Mouse (Mus musculus): ENCODE results near the gene Idh2.

Idh2 gene

DNA sequence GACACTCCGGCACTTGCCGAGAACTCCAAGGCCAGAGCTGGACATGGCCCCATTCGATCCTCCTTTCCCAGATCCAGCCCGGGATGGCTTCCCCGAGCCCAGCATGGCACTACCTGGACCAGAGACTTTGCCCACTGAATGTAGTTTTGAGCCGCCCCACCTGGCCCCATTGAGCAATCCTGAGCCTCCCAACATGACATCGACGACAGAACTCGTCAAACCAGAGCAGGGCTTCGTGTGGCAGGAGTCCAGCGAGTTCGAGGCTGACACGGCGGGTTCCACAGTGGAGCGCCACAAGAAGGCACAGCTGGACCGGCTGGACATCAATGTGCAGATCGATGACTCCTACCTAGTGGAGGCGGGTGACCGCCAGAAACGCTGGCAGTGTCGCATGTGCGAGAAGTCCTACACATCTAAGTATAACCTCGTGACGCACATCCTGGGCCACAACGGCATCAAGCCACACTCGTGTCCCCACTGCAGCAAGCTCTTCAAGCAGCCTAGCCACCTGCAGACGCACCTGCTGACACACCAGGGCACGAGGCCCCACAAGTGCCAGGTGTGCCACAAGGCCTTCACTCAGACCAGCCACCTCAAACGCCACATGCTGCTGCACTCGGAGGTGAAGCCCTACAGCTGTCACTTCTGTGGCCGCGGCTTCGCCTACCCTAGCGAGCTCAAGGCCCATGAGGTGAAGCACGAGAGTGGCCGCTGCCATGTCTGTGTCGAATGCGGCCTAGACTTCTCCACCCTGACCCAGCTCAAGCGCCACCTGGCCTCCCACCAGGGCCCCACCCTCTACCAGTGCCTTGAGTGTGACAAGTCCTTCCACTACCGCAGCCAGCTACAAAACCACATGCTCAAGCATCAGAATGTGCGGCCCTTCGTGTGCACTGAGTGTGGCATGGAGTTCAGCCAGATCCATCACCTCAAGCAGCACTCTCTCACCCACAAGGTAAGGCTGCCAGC, 33.3 kb downstream of the Idh2 start:
- DNase-seq = peak in 1 of 2 experiments; percentile 51

DNA sequence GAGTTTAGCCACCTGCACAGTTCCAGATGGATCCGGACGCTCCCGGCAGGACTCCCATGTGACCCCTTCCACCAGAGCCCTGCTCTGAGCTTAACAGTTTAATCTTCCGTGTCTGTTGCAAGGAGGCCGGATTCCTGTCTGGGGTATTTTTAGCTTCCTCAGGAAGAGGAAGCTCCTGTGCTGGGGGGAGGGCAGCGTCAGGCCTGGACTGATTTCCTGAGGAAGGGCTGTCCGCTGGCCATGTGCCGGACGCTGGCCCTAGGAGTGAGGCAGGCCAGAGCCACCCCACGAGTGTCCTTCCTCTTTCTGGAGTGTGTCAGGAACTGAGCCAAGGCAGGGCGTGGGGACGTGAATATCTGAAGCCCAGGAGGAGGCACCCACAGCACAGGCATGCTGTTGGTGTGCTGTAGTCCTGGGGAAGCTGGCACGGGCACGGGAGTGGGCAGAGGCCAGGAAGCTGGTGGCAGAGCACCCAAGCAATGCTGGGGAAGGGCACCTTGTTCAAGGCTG, 36.3 kb downstream of the Idh2 start:
- peak; percentile 93 to 97 for DNase-seq

DNA sequence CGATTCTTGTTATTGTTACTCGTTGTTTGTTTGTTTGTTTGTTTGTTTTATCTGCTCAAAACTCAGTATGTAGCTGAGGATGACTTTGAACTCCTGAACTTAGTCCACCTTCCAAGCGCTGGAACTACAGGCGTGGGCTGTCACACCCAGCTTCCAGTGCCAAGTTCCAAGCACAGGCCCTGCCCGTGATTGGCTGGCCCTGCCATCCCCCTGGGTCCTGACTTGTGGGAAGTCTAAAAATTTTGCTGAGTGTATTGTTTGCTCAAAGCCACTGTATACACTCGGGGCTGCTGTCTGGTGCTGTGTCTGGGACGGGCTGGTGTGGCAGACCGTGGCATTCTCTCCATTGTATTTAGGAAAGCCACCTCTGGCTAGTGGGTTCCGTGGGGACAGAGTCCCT, 37.4 kb downstream of the Idh2 start:
- DNase-seq = peak; percentile 61 to 81

DNA sequence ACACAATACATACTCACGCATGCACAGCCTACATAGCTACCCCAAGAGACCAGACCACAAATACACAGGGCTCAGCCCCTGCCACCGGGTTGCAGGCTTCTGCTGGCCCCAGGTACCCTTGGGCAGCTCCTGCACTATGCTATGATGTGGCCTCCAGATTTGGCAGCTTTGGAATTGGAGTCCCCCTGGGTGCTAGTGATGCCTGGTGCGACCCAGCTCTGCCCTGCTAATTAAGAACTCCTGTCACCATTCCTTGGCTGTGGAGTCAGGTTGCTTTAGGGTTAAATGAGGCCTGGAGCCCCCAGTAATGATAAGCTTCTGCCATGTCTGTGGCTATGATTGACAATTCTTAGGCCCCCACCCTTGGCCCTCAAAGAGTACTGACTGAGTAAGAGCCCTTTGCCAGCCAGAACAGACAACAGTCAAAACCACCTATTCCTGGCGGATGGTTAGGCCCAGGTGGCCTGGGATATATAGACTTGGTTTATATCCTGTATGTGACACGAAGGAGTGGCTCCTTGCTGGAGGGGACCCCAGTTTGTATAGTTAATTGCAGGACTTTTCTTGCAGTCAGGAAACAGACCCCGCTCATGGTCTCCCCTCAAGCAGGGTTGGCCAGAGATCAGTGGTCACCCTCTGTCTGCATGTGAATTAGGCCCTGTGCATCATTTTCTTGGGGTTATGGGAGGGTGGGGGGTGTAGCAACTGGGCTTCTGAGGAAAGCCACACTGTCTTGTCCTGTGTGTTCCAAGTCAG, 38.1 kb downstream of the Idh2 start:
- DNase-seq = no peak

DNA sequence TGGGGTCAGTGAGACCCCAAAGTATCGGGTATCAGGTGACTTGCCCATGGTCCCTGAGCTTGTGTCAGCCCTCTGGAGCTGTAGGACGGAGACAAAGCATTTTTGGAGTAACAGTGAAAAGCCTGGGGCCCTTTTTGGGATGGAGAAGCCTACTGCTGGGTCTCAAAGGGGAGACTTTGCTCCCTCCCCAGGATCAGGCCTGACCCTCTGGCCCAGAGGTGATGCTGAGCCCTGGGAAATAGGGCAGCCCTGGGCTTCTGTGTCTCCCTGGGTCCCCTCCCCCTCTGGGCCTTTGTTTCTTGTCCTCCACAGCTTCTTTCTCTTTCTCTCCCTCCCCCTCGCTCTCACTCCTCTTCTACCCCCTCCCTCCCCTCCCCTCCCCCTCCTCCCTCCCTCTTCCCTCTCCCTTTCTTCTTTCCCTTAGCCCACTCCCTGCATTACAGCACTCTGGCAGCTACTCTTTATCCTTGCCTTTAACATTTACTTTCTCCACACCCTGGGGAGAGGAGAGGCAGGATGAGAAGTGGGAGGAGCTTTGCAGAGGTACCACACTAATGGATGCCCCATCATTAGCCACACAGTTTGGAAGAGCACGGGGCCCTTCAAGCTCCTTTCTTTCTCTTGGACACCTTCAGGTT, 39.1 kb downstream of the Idh2 start:
- DNase-seq = no peak

DNA sequence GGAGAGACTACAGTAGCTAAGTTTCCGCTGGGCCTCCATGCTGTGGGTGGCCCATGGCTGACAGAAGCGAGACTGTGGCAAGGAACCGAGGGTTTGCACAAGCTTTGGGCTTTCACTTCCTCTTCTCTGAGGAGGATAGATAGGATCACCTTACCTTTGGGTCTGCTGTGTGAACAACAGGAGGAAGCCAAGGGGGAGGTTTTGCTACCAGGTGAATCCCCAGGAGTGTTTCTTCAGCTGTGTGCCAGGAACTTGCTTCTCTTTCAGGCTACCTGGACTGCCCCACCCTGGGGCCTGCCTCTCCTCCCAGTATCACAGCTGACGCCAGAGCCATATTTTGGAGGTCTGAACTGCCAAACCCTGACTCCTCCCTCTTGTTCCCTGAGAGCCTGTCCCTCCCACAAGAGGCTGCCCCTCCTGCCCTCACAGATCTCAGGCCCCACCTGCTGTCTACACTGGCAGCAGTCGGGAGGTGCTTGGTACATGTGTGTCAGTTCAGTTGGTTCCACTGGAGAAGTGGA, 40.2 kb downstream of the Idh2 start:
- DNase-seq = peak; percentile 77 to 88

DNA sequence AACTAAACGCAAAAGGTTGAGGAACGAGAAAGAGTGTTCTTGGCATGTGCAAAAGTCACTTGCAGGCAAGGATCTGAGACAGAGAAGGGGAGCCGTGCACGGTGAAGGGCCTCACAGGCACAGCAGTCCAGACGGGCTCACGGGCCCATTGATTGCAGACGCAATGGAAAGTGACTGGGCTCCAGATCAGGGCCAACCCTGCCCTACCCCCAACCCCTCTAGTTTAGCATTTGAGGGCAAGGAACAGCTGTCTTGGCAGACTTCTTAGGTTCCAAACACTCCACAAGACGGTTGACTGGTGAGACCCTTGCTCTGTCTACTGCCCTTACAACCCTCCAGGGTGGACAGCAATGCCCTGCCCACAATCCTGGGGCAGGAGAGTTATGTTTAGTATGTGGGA, 41.7 kb downstream of the Idh2 start:
- no peak for DNase-seq

DNA sequence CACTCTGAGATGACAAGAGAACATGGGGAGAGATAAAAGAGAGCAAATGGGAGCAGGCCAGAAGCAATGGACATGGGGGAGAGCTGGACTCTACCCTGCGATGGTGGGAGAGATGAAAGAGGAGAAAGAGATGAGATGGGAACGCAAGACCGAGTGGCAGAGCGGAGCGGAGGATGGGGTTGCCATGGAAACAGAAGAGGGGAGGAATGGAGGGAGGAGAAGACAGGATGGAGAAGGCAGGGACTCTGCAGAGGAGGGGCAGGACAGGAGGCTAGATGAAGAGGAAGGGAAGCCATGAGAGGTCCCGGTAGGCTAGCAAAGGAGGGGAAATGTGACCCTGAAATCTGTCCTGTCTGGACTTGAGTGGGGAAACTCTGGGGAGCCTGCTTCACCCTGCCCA, 42.9 kb downstream of the Idh2 start:
- DNase-seq = no peak

DNA sequence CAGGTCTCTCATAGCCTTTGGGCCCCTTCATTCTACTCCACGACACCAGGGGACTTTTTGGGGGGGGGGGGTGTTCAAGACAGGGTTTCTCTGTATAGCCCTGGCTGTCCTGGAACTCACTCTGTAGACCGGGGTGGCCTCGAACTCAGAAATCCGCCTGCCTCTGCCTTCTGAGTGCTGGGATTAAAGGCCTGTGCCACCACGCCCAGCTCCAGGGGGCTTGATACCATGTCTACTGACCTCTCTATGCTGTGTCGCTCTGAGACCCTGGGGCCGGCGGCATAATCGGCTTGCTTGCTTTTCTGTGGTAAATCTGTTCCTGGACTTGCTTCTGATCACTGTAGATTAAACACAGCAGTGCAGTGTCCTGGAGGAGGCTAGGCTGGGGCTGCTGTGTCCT, 44.0 kb downstream of the Idh2 start:
- no peak for DNase-seq

DNA sequence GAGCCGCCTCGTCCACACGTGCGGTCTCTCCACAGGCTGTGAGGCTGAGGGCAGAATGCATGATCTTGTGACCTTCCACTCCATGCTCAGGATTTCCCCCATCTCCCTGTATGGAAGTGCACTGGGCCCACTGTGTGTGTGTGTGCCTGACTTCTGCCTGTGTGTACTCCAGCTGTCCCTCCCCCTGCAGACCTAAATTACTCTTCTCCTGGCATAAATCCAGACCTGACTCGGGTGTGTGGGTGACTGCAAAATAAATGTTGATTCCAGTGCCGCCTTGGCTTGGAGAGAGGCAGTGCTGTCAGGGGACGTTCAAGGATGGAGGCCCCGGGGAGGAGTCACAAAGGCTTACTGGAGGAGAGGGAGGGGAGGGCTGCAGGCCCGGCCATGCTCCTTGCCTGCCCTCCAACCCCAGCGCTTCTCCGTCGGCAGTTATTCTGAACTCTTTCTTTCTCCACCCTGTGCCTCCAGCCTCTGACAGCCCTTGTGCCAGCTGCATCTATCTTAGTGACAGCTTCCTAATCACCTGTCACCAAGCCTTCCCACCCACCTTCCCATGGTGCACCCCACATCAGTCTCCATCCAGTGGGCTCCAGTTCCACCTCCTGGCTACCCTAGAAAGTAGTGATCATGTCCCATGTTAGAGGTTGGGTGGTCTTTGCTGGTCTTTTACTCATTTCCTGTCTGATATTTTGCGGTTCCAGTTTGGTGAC, 45.4 kb downstream of the Idh2 start:
- peak; percentile 53 to 75 for DNase-seq

DNA sequence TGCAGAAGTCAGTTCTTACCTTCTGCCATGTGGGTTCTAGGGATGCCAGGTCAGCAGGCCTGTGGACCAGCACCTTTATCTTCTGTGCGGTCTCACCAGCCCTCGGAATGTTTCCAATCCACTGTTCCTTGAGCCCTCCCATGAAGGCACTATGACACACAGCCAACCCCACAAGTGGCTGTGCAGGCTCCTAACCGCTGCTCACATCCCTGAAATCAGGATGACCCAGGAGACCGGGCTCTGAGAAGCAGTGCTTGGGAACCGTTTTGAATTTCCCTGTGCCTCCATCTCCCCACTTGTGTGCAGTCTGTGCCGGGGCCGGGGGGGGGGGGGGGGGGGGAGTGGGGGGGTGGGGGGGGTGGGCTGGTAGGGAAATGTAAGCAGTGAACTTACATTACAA, 46.9 kb downstream of the Idh2 start:
- DNase-seq = no peak

DNA sequence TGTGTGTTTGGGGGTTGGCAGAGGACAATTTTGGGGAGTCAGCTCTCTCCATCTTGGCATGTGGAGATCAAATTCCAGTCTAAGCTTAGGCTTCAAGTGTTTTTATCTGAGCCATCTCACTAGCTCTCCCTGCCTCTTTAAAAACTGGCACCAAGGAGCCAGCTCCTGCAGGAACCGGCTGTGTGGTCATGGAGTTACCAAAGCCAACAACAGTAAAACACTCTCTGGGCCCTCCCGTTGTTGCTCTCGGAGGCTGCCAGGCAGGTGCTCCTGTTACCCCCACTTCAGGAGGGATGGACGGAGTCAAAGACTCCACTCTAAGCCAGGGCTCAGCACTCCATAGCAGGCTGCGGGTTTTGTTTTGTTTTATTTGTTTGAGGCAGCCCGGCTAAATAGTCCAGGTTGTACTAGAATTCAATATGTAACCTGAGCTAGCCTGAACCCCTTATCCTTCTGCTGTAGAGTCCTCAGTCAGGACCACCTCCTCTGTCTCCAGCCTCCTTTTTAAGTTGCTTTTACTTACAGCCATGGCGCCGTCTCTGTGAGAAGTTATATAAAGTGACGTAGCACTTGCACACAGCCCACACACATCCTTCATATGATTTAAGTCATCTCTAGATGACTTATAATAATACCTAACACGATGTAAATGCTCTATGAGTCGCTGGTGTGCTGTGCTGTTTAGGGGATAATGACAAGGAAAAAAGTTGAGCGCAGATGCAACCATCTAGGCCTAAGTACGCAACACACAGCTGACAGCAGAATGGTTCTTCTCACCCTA, 48.3 kb downstream of the Idh2 start:
- DNase-seq = peak in 1 of 2 experiments; percentile 52

DNA sequence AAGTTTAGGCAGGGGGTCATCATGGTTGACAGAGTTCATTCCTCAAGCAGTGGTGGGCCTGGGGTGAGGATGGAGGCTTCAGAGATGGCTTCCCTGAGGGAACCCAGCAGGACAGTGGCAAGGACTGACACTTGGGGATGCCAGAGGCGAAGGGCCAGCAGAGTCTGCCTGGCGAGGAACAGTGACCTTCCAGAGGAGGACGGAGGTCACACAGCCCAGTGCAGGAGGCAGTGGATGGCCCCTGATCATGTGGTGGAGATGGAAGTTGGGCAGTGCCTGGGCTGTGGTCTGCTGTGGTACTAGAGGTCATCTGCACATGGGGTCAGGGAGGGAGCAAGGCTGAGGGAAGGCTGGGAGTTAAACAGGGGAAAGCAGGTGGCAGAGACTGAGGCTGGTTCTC, 49.9 kb downstream of the Idh2 start:
- no peak for DNase-seq

DNA sequence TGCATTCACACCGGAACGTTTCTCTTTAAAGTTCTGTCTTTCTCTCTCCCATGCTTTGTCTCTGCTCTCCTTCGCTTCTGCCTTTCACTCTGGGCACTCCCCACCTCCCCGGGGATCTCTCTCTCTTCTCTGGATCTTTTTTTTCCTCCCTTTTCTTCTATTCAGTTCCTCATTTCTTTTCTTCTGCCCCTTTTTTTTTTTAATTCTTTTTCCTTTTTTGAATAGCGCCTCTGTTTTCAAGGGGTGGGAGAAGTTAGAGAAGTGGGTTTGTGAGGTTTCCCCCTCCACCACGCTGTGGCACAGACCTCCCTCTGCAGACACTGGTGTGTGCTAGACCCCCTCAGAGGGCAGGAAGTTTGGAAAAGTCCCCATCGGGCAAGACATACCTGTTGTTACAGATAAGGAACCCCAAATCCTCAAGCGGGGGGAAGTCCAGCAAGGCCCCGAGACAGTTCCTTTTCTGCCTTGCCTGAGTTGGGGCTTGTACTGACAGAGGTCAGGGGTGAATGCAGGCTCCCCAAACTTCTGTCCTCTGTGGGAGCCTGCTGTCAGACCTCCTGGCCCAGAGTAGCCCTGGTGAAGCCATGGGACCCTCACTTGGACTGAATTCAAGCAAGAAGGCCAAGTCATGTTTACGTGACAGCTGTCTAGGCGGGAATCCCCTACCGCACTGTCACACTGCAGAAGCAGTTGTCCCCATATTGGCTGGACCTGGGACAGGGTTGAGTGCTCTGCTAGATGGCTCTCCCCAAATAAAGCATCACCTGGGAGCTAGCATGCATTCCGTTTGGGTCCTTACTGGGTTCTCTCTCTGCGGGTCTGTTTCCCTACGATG, 51.1 kb downstream of the Idh2 start:
- no peak for DNase-seq

DNA sequence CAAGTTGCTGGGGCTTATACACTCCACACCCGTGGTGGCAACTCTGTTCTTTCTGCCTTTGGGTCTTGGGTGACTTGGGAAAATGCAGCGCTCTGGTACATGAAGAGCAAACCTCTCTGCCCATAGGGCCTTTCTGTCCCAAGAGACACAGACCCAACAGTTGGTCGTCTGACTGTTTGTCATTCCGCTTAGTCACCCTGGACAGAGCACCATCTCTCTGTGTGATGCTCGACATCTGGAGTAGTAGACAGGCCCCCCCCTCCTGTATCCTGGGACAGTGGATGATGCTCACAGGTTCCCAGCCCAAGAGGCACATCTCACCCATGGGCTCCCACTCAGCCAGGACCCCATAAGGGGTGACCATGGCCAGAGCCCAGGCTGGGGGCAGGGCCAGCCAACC, 51.9 kb downstream of the Idh2 start:
- no peak for DNase-seq

DNA sequence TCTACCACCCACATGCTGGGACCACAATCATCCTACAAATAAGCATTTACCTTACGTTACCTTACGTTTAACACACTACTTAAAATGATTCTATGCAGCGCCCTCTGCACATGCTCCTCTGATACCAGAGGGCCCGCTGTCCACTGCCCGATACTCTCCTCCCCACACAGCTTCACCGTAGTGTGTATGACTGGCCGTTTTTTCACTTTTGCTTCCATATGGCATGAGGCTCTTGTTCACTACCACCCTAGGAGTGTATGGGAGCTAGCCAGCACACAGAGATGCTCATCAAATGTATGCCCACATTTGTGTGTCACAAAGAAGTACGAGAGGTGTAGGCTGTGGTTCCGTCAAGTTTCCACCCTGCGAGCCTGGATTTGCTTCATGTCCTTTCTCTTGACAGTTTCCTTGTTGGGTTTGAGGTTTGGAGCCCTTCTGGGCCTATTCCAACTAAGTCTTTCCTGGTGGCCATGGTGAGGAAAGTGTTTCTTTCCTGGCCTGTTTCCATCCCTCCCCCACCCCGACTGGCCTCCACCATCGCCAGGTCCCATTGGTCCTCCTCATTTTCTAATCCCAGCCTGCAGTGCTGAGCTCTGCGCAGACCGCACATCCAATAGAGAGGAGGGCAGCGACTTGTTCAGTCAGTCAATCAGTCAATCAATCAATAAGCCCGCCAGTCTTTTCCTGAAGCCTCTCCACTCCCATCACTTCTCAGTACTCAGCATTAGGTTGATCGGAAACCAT, 52.9 kb downstream of the Idh2 start:
- DNase-seq = no peak

DNA sequence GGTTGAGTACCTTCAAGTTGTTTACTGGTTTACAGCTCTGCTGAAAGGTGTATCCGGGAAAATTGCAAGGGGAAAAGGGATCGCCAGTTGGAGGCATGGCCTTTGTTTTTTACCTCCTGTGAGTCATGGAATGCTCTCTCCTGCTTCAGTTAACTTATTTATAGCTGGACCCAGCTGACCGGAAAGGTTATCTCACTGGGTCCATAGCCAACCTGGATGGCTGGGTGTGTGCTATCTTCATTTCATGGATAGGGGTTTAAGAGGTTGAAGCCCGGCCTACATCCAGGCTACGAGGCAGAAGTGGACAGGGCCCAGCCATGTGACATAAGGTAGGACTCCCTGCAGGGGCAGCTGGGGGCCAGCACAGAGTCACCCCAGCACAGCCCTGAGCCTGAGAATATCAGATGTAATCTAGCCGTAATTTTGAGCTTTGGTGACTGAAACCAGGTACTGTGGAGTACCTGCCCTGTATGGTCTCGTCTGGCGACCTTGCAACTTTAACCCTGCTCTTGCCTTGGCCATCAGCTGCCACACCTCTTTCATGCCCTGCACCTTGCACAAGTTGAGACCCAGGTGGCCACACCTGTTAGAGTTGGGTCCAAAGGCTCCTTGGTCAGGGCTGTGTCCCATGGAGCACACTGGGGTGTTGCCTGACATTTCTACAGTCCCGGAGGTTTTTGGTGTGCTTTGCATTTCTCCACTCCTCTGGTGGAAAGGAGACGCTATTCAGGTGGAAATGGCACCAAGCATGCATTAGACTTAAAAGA, 55.0 kb downstream of the Idh2 start:
- peak in 1 of 2 experiments; percentile 40 for DNase-seq

DNA sequence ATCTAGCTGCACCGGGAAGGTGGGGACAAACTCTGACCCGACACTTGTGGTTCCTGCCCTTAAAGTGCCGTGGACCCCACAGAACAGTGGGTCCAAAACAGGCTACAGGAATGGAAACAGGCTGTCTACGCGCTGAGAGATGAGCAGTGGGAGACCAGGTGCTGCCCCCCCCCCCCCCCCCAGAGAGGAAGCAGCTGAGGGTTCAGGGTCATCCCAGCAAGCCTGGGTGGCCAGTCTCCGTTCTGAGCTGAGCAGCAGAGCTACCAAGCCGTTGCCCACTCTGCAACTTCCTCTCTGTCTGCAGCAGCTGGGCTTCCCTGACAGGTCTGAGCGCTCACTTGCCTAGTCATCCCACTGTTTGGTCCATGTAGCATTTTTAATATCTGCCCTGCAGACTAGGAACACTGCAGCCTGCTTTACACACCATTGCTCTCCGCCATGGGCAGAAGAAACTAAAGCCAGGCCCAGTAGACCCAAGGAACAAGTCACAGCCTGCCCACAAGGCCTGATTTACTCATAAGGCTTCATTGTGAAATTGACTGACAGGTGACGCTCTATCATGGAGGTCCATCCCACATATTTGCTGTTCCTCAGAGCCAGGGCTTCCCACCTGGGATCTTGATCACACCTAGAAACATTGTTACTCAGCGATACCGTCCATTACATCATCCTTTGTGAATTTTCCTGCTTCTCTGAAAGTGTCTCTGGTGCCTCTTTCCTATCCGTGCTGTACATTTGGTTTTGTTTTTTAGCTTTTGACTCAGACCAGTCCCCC, 55.9 kb downstream of the Idh2 start:
- DNase-seq = peak in 1 of 2 experiments; percentile 51

All from lung, postnatal 4 days (tissue).